Mouse (Mus musculus): ENCODE measurements around the gene Cplx1. TPM values are rescaled to one million over a fixed set of nuclear protein-coding genes. Genes with fewer than 3 reads are reported as not detected.

The Cplx1 gene
- polyA plus RNA-seq, 1 experiment = not detected

GRCm38 (mm10) chr5:108483006-108483405 is 66.8 kb downstream of the Cplx1 start:
- TF ChIP-seq POLR2A (IDR thresholded peaks at IDR 0.05; ENCODE audit: low read depth, low read length) = no peak
- no peak for TF ChIP-seq CTCF (IDR thresholded peaks at IDR 0.05; ENCODE audit: extremely low read depth, insufficient read depth, insufficient read length, insufficient replicate concordance)
- Histone ChIP-seq H3K27ac (ENCODE audit: insufficient read depth, low read length) (no peak overlapping the region), H3K4me1 (ENCODE audit: control insufficient read depth, insufficient read depth, insufficient read length) (no peaks in the 10 kb centered on the region), H3K27me3 (ENCODE audit: control insufficient read depth, insufficient read depth, low read length) (no peaks in the 10 kb centered on the region), H3K4me3 (ENCODE audit: extremely low read depth, insufficient read depth, insufficient read length) (no peak overlapping the region), H3K36me3 (ENCODE audit: control insufficient read depth, insufficient read depth, low read length) (peaks cover 13% of the 10 kb centered on the region)
- no peak for DNase-seq (ENCODE audit: low read depth in 1 of 2, low spot score in 2 of 2)
- WGBS = 97% methylated on average over 6 of the region's 6 CpGs

DNA sequence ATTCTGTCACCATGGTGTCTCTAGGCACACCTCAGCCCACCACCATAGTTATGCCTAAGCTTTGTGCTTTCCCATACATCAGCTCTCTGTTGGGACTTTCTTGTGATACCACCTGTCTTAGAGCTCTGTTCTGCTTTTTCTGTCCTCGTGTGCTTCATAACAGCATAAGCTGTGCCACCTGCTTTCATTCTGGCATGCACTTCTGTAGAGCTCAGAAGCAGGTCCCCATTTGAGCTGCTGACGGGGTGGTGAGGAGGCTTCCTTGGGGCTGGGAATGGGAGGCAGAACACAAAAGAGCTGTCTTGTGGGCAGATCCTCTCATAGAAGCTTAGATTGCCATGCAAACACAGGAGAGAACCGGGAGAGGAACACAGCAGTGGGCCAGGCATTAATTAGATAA is 73.8 kb downstream of the Cplx1 start:
- no peak overlapping the region for H3K4me3 ChIP-seq (ENCODE audit: extremely low read depth, insufficient read depth, insufficient read length)
- no peaks in the 10 kb centered on the region for H3K4me1 ChIP-seq (ENCODE audit: control insufficient read depth, insufficient read depth, insufficient read length)
- H3K27me3 ChIP-seq (ENCODE audit: control insufficient read depth, insufficient read depth, low read length) = no peaks in the 10 kb centered on the region
- peaks cover 16% of the 10 kb centered on the region for H3K36me3 ChIP-seq (ENCODE audit: control insufficient read depth, insufficient read depth, low read length)
- no peak for DNase-seq (ENCODE audit: low read depth in 1 of 2, low spot score in 2 of 2)
- 92% methylated on average over 3 of the region's 3 CpGs for WGBS
- H3K27ac ChIP-seq (ENCODE audit: insufficient read depth, low read length) = no peak overlapping the region
- no peak for TF ChIP-seq CTCF (IDR thresholded peaks at IDR 0.05; ENCODE audit: extremely low read depth, insufficient read depth, insufficient read length, insufficient replicate concordance)
- TF ChIP-seq POLR2A (IDR thresholded peaks at IDR 0.05; ENCODE audit: low read depth, low read length) = no peak

DNA sequence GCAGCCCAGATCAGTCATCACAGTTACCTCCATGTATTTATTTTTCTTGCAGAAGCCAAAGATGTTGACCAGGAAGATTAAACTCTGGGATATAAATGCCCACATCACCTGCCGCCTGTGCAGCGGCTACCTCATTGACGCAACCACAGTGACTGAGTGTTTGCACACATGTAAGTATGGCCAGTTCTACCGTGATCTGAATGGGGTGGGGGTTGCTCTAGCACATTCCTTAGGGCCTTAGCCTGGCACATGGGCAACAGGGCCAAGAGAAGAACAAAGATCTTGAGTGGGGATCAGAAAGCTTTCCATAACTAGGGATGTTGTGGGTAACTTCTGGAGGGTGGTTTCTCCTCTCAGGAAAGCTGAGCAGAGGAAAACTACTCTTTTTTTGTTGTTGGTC is 76.1 kb downstream of the Cplx1 start:
- H3K4me3 ChIP-seq (ENCODE audit: extremely low read depth, insufficient read depth, insufficient read length) = no peak overlapping the region
- H3K27ac ChIP-seq (ENCODE audit: insufficient read depth, low read length) = no peak overlapping the region
- no peaks in the 10 kb centered on the region for H3K27me3 ChIP-seq (ENCODE audit: control insufficient read depth, insufficient read depth, low read length)
- H3K36me3 ChIP-seq (ENCODE audit: control insufficient read depth, insufficient read depth, low read length) = peaks cover 16% of the 10 kb centered on the region
- WGBS = 97% methylated on average over 4 of the region's 4 CpGs
- no peak for DNase-seq (ENCODE audit: low read depth in 1 of 2, low spot score in 2 of 2)
- no peak for TF ChIP-seq POLR2A (IDR thresholded peaks at IDR 0.05; ENCODE audit: low read depth, low read length)
- TF ChIP-seq CTCF (IDR thresholded peaks at IDR 0.05; ENCODE audit: extremely low read depth, insufficient read depth, insufficient read length, insufficient replicate concordance) = no peak
- no peaks in the 10 kb centered on the region for H3K4me1 ChIP-seq (ENCODE audit: control insufficient read depth, insufficient read depth, insufficient read length)

DNA sequence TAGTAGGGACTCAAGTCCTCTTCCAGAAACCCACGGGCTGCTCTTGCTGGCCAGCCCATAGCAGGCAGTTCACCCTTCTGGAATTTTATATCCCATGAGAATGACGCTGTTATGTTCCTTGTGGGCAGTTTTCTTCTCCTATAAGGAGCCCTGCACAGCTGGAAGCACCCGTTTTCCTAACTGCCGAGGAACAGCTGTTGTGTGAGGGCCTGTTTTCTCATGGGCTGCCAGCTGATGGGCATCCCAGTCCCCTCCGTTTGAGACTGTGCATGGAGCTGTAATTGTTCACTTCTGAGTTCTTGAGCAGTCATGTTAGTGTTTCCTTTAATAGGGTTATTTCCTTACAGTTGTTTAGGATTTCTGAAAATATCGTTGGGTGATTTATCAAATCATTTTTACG is 80.2 kb downstream of the Cplx1 start:
- WGBS = 88% methylated on average over 7 of the region's 7 CpGs
- Histone ChIP-seq H3K27me3 (ENCODE audit: control insufficient read depth, insufficient read depth, low read length) (no peaks in the 10 kb centered on the region), H3K4me3 (ENCODE audit: extremely low read depth, insufficient read depth, insufficient read length) (no peak overlapping the region), H3K27ac (ENCODE audit: insufficient read depth, low read length) (no peak overlapping the region), H3K4me1 (ENCODE audit: control insufficient read depth, insufficient read depth, insufficient read length) (no peaks in the 10 kb centered on the region), H3K36me3 (ENCODE audit: control insufficient read depth, insufficient read depth, low read length) (peaks cover 2% of the 10 kb centered on the region; the same call in 1 of the 2 replicates)
- no peak for DNase-seq (ENCODE audit: low read depth in 1 of 2, low spot score in 2 of 2)
- TF ChIP-seq POLR2A (IDR thresholded peaks at IDR 0.05; ENCODE audit: low read depth, low read length) (no peak), CTCF (IDR thresholded peaks at IDR 0.05; ENCODE audit: extremely low read depth, insufficient read depth, insufficient read length, insufficient replicate concordance) (no peak)

Other genes starting within 250 kb of the Cplx1 start
- gene Pigg, start 237.4 kb downstream of the Cplx1 start, polyA plus RNA-seq (2012; rRNA removed) = 2.4 and 2.7 TPM in 2 replicates
- gene Gm42517, start 182.1 kb downstream of the Cplx1 start, polyA plus RNA-seq (2012; rRNA removed) = 1.3 and 1.4 TPM in 2 replicates
- gene Pde6b, start 161.6 kb downstream of the Cplx1 start, polyA plus RNA-seq (2012; rRNA removed) = not detected in 2 replicates
- gene Atp5k, start 115.6 kb downstream of the Cplx1 start, polyA plus RNA-seq (2012; rRNA removed) = 18.3 and 18.7 TPM in 2 replicates
- gene Mfsd7a, start 101.1 kb downstream of the Cplx1 start, polyA plus RNA-seq (2012; rRNA removed) = 3.7 and 3.8 TPM in 2 replicates
- 3.1 and 3.9 TPM in 2 replicates for gene Pcgf3, start 88.8 kb downstream of the Cplx1 start, polyA plus RNA-seq (2012; rRNA removed)
- 69.2 and 80.0 TPM in 2 replicates for gene Gak, start 79.7 kb upstream of the Cplx1 start, polyA plus RNA-seq (2012; rRNA removed)
- 33.2 and 34.0 TPM in 2 replicates for gene Tmem175, start 79.7 kb upstream of the Cplx1 start, polyA plus RNA-seq (2012; rRNA removed)
- 35.8 and 37.1 TPM in 2 replicates for gene Idua, start 110.3 kb upstream of the Cplx1 start, polyA plus RNA-seq (2012; rRNA removed)
- gene Dgkq, start 119.6 kb upstream of the Cplx1 start, polyA plus RNA-seq (2012; rRNA removed) = 18.6 and 21.0 TPM in 2 replicates
- 1.0 and 3.1 TPM in 2 replicates for gene Slc26a1, start 125.5 kb upstream of the Cplx1 start, polyA plus RNA-seq (2012; rRNA removed)
- gene Fgfrl1, start 142.4 kb upstream of the Cplx1 start, polyA plus RNA-seq (2012; rRNA removed) = 10.1 and 12.6 TPM in 2 replicates
- 1.4 and 2.5 TPM in 2 replicates for gene Rnf212, start 225.0 kb upstream of the Cplx1 start, polyA plus RNA-seq (2012; rRNA removed)
- 0.54 and 0.75 TPM in 2 replicates for gene Tmed11, start 245.3 kb upstream of the Cplx1 start, polyA plus RNA-seq (2012; rRNA removed)

Data from spleen, adult 2 months (tissue).